Mouse (Mus musculus) regulatory T cell (primary cell): ENCODE data around the gene 1700001L19Rik.

ENCODE experiments used
- in situ Hi-C: fragments of 300-600 bp; cut with MboI, MseI; formaldehyde crosslinking; loops from one replicate; pipeline ENCODE4 v1.15.1; 2025; ENCODE audit warnings: high pct_unique_total_duplicates

The 1700001L19Rik gene

DNA sequence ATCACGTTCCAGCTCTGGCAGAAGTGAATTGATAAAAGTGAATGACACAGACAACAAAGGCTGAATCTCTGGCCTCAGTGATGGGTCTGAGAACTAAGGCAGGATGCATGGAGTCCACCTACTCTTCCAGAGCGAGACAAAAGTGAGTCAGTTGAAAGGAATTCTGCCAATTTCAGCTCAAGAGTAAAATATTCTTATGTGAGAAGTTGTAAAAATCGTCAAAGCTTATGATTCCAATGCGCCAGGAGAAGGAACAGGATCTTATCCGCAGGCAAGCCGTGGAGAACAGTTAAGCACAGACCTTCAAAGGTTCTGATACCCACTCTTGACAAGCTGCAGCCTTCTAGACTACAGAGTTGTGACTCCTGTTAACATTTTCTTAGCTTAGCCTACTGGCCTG, 5.9 kb downstream of the 1700001L19Rik start:
- in situ Hi-C loops, result no loop called here

DNA sequence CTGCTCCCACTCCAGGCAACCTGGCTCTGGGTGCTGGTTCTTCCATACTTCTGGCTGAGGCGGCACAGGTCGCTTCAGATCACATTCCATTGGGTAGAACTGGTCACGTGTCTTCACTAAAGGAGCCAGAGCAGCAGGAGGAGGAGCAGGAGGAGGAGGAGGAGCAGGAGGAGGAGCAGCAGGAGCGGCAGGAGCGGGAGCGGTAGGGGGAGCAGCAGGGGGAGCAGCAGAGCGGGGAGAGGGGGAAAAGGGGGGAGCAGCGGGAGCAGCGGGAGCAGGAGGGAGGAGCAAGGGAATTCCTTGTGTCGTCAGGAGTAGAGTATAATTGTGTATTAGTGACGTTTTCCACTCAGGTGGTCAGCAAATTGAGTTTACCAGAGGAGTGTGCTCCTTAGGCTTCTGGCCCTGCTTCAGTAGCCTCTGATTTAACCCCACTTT, 8.5 kb downstream of the 1700001L19Rik start:
- in situ Hi-C loops, result no loop called here

DNA sequence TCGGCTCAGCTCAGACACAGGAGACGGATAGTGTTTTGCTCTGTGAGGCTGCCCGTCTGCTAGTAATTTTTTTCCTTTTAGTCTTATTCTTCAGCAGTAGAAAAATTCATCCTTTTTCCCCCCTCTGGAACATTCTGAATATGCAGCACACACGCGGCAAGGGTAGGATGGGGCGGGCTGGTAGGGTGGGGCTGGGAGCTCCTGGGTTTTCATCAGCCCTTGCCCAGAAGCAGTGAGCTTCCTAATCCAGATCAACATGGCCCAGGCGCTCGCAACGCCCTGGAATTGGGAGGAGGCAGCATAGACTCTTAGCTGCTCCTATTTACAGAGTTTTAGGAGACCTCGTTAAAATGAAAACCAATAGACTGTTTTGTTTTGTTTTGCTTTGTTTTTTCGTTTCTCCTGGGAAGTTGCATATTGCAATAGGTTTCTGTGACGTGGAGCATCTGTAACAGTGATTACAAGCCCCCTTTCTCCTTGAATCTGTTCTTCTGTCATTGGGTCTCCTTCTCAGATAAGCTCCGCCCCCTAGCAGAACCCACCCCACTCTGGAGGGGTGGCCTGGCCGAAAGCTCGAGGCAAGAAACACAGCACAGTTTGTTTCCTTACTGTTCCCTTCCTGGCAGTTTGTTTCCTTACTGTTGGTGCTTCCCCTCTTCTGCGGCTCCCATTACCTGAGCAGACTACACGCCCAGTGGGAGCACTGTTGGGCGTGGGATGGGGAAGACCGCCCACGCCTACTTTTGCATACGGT, 10.6 kb downstream of the 1700001L19Rik start:
- in situ Hi-C loops, result no loop called here

DNA sequence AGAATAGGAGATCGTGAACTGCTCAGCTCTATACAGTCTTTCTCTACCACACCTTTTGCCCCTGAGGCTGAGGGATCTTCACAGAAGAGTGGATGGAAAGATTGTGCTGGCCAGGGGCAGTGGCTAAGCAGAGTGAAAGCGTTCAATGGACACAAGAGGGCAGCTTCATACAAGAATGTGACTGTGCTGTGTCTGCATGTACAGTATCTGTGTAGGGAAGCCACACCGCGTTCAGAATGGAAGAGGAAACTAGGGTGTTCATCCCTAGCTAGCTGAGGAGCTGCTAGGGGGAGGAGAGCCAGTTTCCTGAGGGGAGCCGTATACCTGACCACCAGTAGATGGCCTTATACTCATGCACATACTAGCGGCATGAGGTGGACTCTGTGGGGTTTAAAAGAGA, 25.6 kb downstream of the 1700001L19Rik start:
- in situ Hi-C loops, result no loop called here

DNA sequence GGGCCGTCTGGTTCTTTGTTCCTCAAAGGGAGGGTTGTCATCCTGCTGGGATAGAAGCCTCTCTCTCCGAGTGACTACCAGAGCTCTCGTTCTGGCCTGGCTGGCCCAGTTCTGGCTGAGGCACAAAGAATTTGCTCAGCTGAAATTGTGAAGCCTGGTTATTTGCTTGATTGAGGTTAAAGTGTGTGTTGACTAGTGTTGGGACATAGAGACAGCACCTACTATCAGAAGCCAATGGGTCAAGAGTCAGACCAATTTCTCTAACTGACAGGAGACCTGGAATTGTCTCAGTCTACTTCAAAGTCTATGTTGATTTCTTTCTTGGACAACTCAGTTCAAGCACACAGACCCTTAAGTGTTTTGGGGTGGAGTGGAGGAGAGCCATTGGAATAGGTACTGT, 29.8 kb downstream of the 1700001L19Rik start:
- in situ Hi-C loops, result no loop called here

DNA sequence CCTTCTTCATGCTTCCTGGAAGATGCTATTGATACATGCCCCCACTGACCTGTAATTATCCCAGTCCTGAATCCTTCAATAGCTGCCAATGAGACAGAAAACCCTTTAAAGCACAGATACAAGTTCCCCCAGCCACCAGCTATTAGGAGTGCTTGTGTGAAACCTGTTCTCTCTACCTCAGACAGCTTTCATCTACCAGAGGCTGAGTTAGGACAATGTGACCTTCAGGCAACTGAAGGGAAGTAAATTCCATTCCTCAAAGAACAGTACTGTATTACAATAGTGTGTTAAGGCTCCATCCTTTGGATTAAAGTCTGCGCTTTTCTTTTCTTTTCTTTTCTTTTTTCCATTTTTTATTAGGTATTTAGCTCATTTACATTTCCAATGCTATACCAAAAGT, 45.6 kb downstream of the 1700001L19Rik start:
- in situ Hi-C loops, result no loop called here
